Mouse (Mus musculus): ENCODE data around the gene Tdrd7. TPM values are rescaled to one million over a fixed set of nuclear protein-coding genes. Genes with fewer than 3 reads are reported as not detected.

Tdrd7 gene
- total and polyA plus RNA-seq, 3 experiments, result 5.4 to 30.1 (median 22.5) TPM

- DNase-seq, result peak; percentile 83
These were observed 76.8 kb downstream of the Tdrd7 start for GRCm38 (mm10) chr4:46041761-46042504.

GRCm38 (mm10) chr4:46042505-46042850 lies 77.3 kb downstream of the Tdrd7 start:
- no peak for DNase-seq

- DNase-seq, result no peak
These were observed 78.2 kb downstream of the Tdrd7 start for GRCm38 (mm10) chr4:46043361-46043760.

GRCm38 (mm10) chr4:46047971-46048370 lies 82.8 kb downstream of the Tdrd7 start:
- no peak for DNase-seq

- no peak for DNase-seq
These were observed 83.3 kb downstream of the Tdrd7 start for GRCm38 (mm10) chr4:46048418-46048817.

- DNase-seq, result no peak
These were observed 88.4 kb downstream of the Tdrd7 start for GRCm38 (mm10) chr4:46053323-46054107.

- DNase-seq, result no peak
These were observed 91.0 kb downstream of the Tdrd7 start for GRCm38 (mm10) chr4:46056163-46056562.

- no peak for DNase-seq
These were observed 96.3 kb downstream of the Tdrd7 start for GRCm38 (mm10) chr4:46061259-46061962.

- DNase-seq, result no peak
These were observed 98.7 kb downstream of the Tdrd7 start for GRCm38 (mm10) chr4:46063841-46064240.

GRCm38 (mm10) chr4:46064263-46064662 lies 99.1 kb downstream of the Tdrd7 start:
- no peak for DNase-seq

- no peak for DNase-seq
These were observed 99.8 kb downstream of the Tdrd7 start for GRCm38 (mm10) chr4:46064961-46065360.

- peak; percentile 59 for DNase-seq
These were observed 100.7 kb downstream of the Tdrd7 start for GRCm38 (mm10) chr4:46065695-46066340.

- no peak for DNase-seq
These were observed 102.9 kb downstream of the Tdrd7 start for GRCm38 (mm10) chr4:46068060-46068459.

- no peak for DNase-seq
These were observed 103.4 kb downstream of the Tdrd7 start for GRCm38 (mm10) chr4:46068573-46068972.

GRCm38 (mm10) chr4:46069851-46070482 lies 104.8 kb downstream of the Tdrd7 start:
- no peak for DNase-seq

GRCm38 (mm10) chr4:46072631-46073030 lies 107.5 kb downstream of the Tdrd7 start:
- DNase-seq, result no peak

- DNase-seq, result no peak
These were observed 108.6 kb downstream of the Tdrd7 start for GRCm38 (mm10) chr4:46073736-46074135.

- no peak for DNase-seq
These were observed 110.5 kb downstream of the Tdrd7 start for GRCm38 (mm10) chr4:46075664-46076063.

GRCm38 (mm10) chr4:46076892-46077291 lies 111.8 kb downstream of the Tdrd7 start:
- no peak for DNase-seq

GRCm38 (mm10) chr4:46080261-46080660 lies 115.1 kb downstream of the Tdrd7 start:
- no peak for DNase-seq

- DNase-seq, result no peak
These were observed 117.4 kb downstream of the Tdrd7 start for GRCm38 (mm10) chr4:46082555-46082954.
